Mouse (Mus musculus) E14TG2a.4 (cell line): ENCODE measurements around the gene Csrnp3.

Source experiments
- CTCF ChIP-seq: conservative IDR thresholded peaks from 2 replicates; pipeline ENCODE4 v1.5.1; 2014; ENCODE audit warnings: low read length
- NANOG ChIP-seq: IDR thresholded peaks from 2 replicates; pipeline ENCODE4 v1.6.1; 2014; ENCODE audit warnings: borderline replicate concordance, low read length, mixed read lengths
- POU5F1 ChIP-seq: IDR thresholded peaks from 2 replicates; pipeline ENCODE4 v1.6.1; 2014; ENCODE audit warnings: low read length, borderline replicate concordance

DNA sequence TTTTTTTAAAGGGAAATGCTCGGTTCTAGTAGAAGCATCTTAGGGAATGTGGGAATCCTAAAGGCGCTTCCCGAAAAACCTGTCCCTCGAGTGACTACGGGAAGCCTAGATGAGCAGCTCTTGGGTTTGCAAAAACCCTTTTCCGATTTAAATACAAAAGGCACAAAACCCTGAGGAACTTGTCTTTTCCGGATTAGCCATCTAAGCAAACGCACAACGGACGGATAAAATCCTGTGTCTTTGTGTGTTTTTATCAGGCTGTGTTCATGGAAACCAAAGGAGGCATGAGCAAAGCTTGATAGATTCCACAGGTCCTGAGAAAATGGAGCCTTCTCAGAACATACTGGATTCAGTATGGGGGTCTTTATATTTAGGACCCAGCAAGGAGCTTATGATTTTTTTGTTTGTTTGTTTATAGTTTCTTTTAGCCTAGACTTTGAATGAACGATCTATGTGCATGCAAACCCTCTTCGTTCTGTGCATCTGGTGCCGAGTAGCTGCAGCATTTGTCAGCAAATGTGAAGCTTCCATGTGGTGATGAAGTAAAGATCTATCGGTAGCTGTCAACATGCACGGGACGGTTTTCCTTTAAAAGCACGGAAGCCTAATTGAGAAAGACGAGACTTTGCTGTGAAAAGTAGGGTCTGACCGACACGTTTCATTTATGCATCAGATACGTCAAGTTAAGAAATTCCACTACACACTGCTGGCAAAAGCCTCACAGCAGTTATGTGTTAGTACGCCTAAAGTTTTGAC is 611 bp downstream of the Csrnp3 start:
- no peak for TF ChIP-seq CTCF
- no peak for TF ChIP-seq POU5F1
- TF ChIP-seq NANOG = no peak
